Mouse (Mus musculus) midbrain, embryonic 11.5 days (tissue): ENCODE data around the gene Ppfia4. TPM values are rescaled to one million over a fixed set of nuclear protein-coding genes. Genes with fewer than 3 reads are reported as not detected.
A peak's percentile ranks its signal among the peaks of the same experiment; 100 is the strongest.

Source experiments
- ATAC-seq: fragments of 200-750 bp; cut with Nextera tagmentation; 2 replicates; pipeline ENCODE4 v1.8.0; 2017; ENCODE audit warnings: moderate TSS enrichment, moderate library complexity; ENCODE audit not compliant: low FRiP score
- DNase-seq: peaks from one replicate; pipeline ENCODE4 v3.0.0; 2015; ENCODE audit warnings: low spot score; ENCODE audit errors: missing footprints
- H3K27ac ChIP-seq: fragments of 300-500 bp; sonication (generic); 2 replicates; pipeline ENCODE4 v1.5.1; 2014; ENCODE audit warnings: low read depth, low read length
- H3K27me3 ChIP-seq: fragments of 300-500 bp; sonication (generic); 2 replicates; pipeline ENCODE4 v1.6.1; 2014; ENCODE audit warnings: mild to moderate bottlenecking, low read length, moderate library complexity, mixed read lengths; ENCODE audit not compliant: control insufficient read depth, insufficient read depth
- H3K36me3 ChIP-seq: fragments of 300-500 bp; sonication (generic); 2 replicates; pipeline ENCODE4 v1.6.1; 2014; ENCODE audit warnings: mild to moderate bottlenecking, low read length, moderate library complexity, mixed read lengths; ENCODE audit not compliant: control insufficient read depth, insufficient read depth
- H3K4me1 ChIP-seq: fragments of 300-500 bp; sonication (generic); 2 replicates; pipeline ENCODE4 v1.6.1; 2014; ENCODE audit warnings: low read length; ENCODE audit not compliant: control insufficient read depth, insufficient read depth
- H3K4me2 ChIP-seq: fragments of 300-500 bp; sonication (generic); 2 replicates; pipeline ENCODE4 v1.6.1; 2014; ENCODE audit warnings: mild to moderate bottlenecking, moderate library complexity
- H3K4me3 ChIP-seq: fragments of 300-500 bp; sonication (generic); 2 replicates; pipeline ENCODE4 v1.5.1; 2014; ENCODE audit warnings: low read depth, low read length
- H3K9ac ChIP-seq: fragments of 300-500 bp; sonication (generic); 2 replicates; pipeline ENCODE4 v1.6.1; 2014; ENCODE audit warnings: low read length
- H3K9me3 ChIP-seq: fragments of 300-500 bp; sonication (generic); 2 replicates; pipeline ENCODE4 v1.6.1; 2016; ENCODE audit warnings: low read length; ENCODE audit not compliant: control insufficient read depth
- WGBS: fragments of 180-500 bp; shearing (Covaris S2); extraction: QIAGEN DNeasy Blood & Tissue Kit; methylation state at CpG from one replicate; pipeline ENCODE4 v1.1.7; 2014; 5-methylcytosine and 5-hydroxymethylcytosine counted together
- polyA plus RNA-seq: library from polyadenylated mRNA; unstranded; fragments of >200 nt; fragmentation: Nextera tagmentation; extraction: Ambion mirVana; gene quantifications from 2 replicates; pipeline ENCODE4 v1.2.1, GENCODE M21; 2014

Ppfia4 gene
- polyA plus RNA-seq, 1 experiment from 2014 or later: 1.9 TPM

DNA sequence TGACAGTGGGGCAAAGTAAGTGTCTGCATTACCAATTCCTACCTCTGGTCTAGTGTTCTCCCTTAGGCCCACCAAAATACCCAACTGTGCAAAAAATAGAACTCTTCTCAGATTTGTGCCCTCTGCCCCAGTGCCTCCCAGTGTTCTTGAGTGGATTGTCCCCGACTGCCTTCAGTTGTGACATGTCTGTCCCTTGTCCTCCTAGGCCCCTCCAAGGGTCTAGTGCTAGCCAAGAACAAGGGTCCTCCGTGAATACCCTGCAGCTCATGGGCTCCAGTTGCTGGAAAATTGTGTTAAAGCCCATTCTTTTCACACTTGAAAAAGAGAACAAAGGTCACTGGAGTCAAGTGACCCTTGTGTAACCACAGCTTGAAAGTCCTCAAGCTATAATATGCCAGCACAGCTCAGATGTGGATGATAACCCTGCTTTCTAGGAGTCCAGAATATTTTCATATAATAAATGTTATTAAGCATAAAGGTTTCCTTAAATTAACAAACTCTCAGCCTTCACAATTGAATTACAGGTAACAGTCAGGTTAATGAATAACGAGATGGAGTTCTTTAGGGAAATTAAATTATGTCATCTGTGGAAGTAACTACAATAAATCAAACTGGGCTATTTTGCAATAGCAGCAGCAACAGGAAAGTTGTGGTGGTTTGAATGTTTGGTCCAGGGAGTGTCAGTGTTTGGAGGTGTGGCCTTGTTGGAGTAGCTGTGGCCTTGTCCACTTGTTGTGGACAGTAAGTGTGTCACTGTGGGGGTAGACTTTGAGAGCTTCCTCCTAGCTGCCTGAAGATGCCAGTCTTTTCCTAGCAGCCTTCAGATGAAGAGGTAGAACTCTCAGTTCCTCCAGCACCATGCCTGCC is 38.8 kb downstream of the Ppfia4 start:
- Histone ChIP-seq H3K4me1 (no peaks in the 10 kb centered on the region), H3K36me3 (no peaks in the 10 kb centered on the region), H3K27ac (no peak overlapping the region), H3K9me3 (no peaks in the 10 kb centered on the region), H3K9ac (no peak overlapping the region), H3K4me2 (no peak overlapping the region), H3K27me3 (peaks cover 8% of the 10 kb centered on the region), H3K4me3 (no peak overlapping the region)
- no peak for ATAC-seq
- no peak for DNase-seq
- 73% methylated on average over 3 of the region's 3 CpGs for WGBS

DNA sequence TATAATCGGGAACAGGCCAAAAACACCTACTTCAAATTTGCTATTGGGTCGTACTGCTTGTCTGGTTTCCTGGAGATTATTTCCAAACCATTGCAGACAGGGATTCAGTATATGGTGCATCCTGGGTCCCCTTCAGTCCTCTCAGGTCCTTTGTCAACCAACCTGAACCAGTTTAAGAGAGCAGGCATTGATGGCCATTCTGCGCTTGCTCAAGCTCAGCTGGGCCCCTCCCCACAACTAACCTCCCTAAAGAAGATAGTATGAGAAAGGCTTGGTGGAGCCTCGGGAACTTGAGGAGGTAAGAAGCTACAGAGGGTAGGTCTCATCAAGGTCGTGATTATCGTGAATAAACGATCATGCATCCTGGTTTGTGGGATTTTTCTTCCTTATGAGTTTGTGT is 39.5 kb downstream of the Ppfia4 start:
- Histone ChIP-seq H3K4me1 (no peaks in the 10 kb centered on the region), H3K4me3 (no peak overlapping the region), H3K27ac (no peak overlapping the region), H3K9me3 (no peaks in the 10 kb centered on the region), H3K9ac (no peak overlapping the region), H3K36me3 (no peaks in the 10 kb centered on the region), H3K27me3 (peaks cover 8% of the 10 kb centered on the region), H3K4me2 (no peak overlapping the region)
- ATAC-seq (no peak), DNase-seq (no peak)
- WGBS: 83% methylated on average over 7 of the region's 7 CpGs

GRCm38 (mm10) chr1:134292601-134293000 is 40.1 kb downstream of the Ppfia4 start:
- Histone ChIP-seq H3K4me3 (no peak overlapping the region), H3K4me2 (no peak overlapping the region), H3K9me3 (no peaks in the 10 kb centered on the region), H3K27me3 (peaks cover 1% of the 10 kb centered on the region; the same call in 1 of the 2 replicates), H3K4me1 (no peaks in the 10 kb centered on the region), H3K36me3 (no peaks in the 10 kb centered on the region), H3K9ac (no peak overlapping the region), H3K27ac (no peak overlapping the region)
- DNase-seq: no peak
- WGBS: 54% methylated on average over 9 of the region's 9 CpGs
- ATAC-seq: no peak

- 27% methylated on average over 5 of the region's 5 CpGs for WGBS
- H3K27ac ChIP-seq: no peak overlapping the region
- ATAC-seq: 0 out of 2 replicates have a peak, but pooled peaks have one; percentile 52
Measured at GRCm38 (mm10) chr1:134292073-134292472, 40.7 kb downstream of the Ppfia4 start.

GRCm38 (mm10) chr1:134291555-134291954 is 41.2 kb downstream of the Ppfia4 start:
- DNase-seq: no peak
- H3K27ac ChIP-seq: no peak overlapping the region
- no peaks in the 10 kb centered on the region for H3K9me3 ChIP-seq
- no peak overlapping the region for H3K9ac ChIP-seq
- H3K4me3 ChIP-seq: no peak overlapping the region
- H3K4me1 ChIP-seq: no peaks in the 10 kb centered on the region
- ATAC-seq: no peak
- no peaks in the 10 kb centered on the region; the same call in 1 of the 2 replicates for H3K27me3 ChIP-seq
- H3K4me2 ChIP-seq: no peak overlapping the region
- 76% methylated on average over 8 of the region's 8 CpGs for WGBS
- no peaks in the 10 kb centered on the region for H3K36me3 ChIP-seq

More at GRCm38 (mm10) chr1:134292073-134292472, 40.7 kb downstream of the Ppfia4 start:
- Histone ChIP-seq H3K9me3 (no peaks in the 10 kb centered on the region), H3K4me2 (no peak overlapping the region), H3K4me1 (no peaks in the 10 kb centered on the region), H3K27me3 (no peaks in the 10 kb centered on the region; the same call in 1 of the 2 replicates), H3K4me3 (no peak overlapping the region), H3K36me3 (no peaks in the 10 kb centered on the region), H3K9ac (no peak overlapping the region)
- DNase-seq: no peak

DNA sequence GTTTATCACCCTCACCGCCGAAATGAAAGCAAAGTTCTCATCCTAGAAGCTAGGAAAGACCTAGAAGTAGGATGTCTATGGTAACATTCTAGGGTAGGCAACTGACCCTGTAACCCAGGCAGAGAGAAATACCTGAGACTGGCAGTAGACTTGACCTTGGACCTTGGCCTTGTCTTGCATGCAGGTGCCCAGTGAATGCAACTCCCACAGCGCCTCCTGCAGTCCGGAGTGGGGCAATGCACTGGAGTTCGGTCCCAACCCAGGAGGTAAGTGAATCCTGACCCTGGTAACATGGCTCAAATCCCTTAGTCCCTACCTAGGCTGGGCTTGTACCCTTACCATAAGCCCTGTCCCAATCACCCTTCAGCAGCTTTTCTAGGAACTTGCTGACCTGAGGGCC is 41.8 kb downstream of the Ppfia4 start:
- Histone ChIP-seq H3K4me3 (no peak overlapping the region), H3K9me3 (no peaks in the 10 kb centered on the region), H3K9ac (no peak overlapping the region), H3K36me3 (no peaks in the 10 kb centered on the region), H3K4me2 (no peak overlapping the region), H3K27ac (no peak overlapping the region), H3K4me1 (no peaks in the 10 kb centered on the region), H3K27me3 (no peaks in the 10 kb centered on the region; the same call in 1 of the 2 replicates)
- ATAC-seq: no peak
- DNase-seq: no peak
- WGBS: 64% methylated on average over 5 of the region's 5 CpGs

GRCm38 (mm10) chr1:134290300-134290699 is 42.4 kb downstream of the Ppfia4 start:
- Histone ChIP-seq H3K9me3 (no peaks in the 10 kb centered on the region), H3K4me1 (no peaks in the 10 kb centered on the region), H3K4me3 (no peak overlapping the region), H3K27ac (no peak overlapping the region), H3K36me3 (no peaks in the 10 kb centered on the region), H3K4me2 (no peak overlapping the region), H3K9ac (no peak overlapping the region), H3K27me3 (no peaks in the 10 kb centered on the region; the same call in 1 of the 2 replicates)
- DNase-seq (no peak), ATAC-seq (no peak)
- whole genome bisulfite sequencing: 89% methylated on average over 12 of the region's 13 CpGs

DNA sequence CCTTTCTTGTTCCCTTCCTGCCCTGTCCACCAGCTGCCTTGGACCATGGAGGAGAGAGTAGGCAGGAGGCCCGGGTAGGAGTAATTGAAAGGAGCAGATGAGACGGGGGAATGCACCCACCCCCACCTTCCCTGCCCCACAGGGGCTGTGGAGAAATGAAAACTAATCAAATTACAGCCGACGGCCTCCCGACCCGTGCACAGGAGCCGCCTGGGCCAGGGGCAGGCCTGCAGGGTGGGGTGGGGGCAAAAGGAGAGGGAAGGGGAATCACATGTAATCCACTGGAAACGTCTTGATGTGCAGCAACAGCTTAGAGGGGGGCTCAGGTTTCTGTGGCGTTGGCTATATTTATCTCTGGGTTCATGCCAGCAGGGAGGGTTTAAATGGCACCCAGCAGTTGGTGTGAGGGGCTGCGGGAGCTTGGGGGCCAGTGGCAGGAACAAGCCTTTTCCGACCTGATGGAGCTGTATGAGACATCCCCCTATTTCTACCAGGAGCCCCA is 43.1 kb downstream of the Ppfia4 start, which contains the start of gene Myog:
Gene Myog, plus strand, starts transcription at position 392 of the 502 bp plus-strand sequence.
- no peaks in the 10 kb centered on the region; the same call in 1 of the 2 replicates for H3K27me3 ChIP-seq
- no peak within 1 kb of the TSS for H3K27ac ChIP-seq
- no peak within 1 kb of the TSS for H3K4me3 ChIP-seq
- no peak within 1 kb of the TSS for H3K4me2 ChIP-seq
- 63% methylated on average over 11 of the region's 11 CpGs for WGBS
- DNase-seq (no peak), ATAC-seq (no peak)
- H3K9ac ChIP-seq: no peak within 1 kb of the TSS
- no peaks in the 10 kb centered on the region for H3K4me1 ChIP-seq
- no peaks in the 10 kb centered on the region for H3K36me3 ChIP-seq
- no peaks in the 10 kb centered on the region for H3K9me3 ChIP-seq

DNA sequence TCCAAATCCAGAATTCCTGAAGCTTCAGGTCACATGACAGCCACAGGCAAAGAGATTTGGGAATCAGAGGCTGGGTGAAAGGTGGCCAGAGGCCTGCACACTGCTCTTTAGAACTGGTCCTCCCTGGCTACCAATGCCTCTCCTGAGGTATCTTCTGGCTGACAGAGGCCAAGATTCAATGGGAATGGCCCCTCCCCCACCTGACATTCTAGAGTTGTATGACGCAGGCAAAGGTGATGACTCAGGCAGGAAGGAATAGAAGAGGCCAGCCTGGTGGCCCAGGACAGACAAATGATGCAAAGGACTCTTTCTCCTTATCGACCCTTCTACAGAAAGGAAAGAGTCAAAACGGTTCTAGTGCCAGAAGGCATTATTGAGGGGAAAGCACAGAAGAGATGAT is 44.5 kb downstream of the Ppfia4 start:
- Histone ChIP-seq H3K4me2 (no peak overlapping the region), H3K4me3 (no peak overlapping the region), H3K9me3 (no peaks in the 10 kb centered on the region), H3K27ac (no peak overlapping the region), H3K36me3 (no peaks in the 10 kb centered on the region), H3K4me1 (no peaks in the 10 kb centered on the region), H3K27me3 (no peaks in the 10 kb centered on the region; the same call in 1 of the 2 replicates), H3K9ac (no peak overlapping the region)
- WGBS: 80% methylated on average over 3 of the region's 3 CpGs
- no peak for DNase-seq
- ATAC-seq: no peak
